Mouse (Mus musculus): ENCODE data around the gene Nubp2.
A peak's percentile ranks its signal among the peaks of the same experiment; 100 is the strongest.

The Nubp2 gene

GRCm38 (mm10) chr17:24861785-24862184 is 24.4 kb downstream of the Nubp2 start:
- no peak for DNase-seq (ENCODE audit: low read depth, low spot score)

- no peak for DNase-seq (ENCODE audit: low read depth, low spot score)
Measured at GRCm38 (mm10) chr17:24860076-24860475, 26.1 kb downstream of the Nubp2 start.

- DNase-seq (ENCODE audit: low read depth, low spot score) = no peak
Measured at GRCm38 (mm10) chr17:24858967-24859366, 27.2 kb downstream of the Nubp2 start.

GRCm38 (mm10) chr17:24857831-24858470 is 28.2 kb downstream of the Nubp2 start:
- no peak for DNase-seq (ENCODE audit: low read depth, low spot score)

GRCm38 (mm10) chr17:24856589-24856988 is 29.6 kb downstream of the Nubp2 start:
- no peak for DNase-seq (ENCODE audit: low read depth, low spot score)

- no peak for DNase-seq (ENCODE audit: low read depth, low spot score)
Measured at GRCm38 (mm10) chr17:24855838-24856464, 30.2 kb downstream of the Nubp2 start.

- no peak for DNase-seq (ENCODE audit: low read depth, low spot score)
Measured at GRCm38 (mm10) chr17:24851381-24852125, 34.6 kb downstream of the Nubp2 start.

- DNase-seq (ENCODE audit: low read depth, low spot score) = no peak
Measured at GRCm38 (mm10) chr17:24850773-24851127, 35.4 kb downstream of the Nubp2 start.

GRCm38 (mm10) chr17:24850065-24850772 is 35.9 kb downstream of the Nubp2 start, which contains the start of gene Fahd1:
TSS of gene Fahd1 (minus strand) at chr17:24850364.
- DNase-seq (ENCODE audit: low read depth, low spot score) = peak; percentile 93

GRCm38 (mm10) chr17:24849733-24850064 is 36.5 kb downstream of the Nubp2 start:
- DNase-seq (ENCODE audit: low read depth, low spot score) = no peak

GRCm38 (mm10) chr17:24848600-24849031 is 37.5 kb downstream of the Nubp2 start:
- no peak for DNase-seq (ENCODE audit: low read depth, low spot score)

- no peak for DNase-seq (ENCODE audit: low read depth, low spot score)
Measured at GRCm38 (mm10) chr17:24847386-24847785, 38.8 kb downstream of the Nubp2 start.

- no peak for DNase-seq (ENCODE audit: low read depth, low spot score)
Measured at GRCm38 (mm10) chr17:24844525-24844924, 41.6 kb downstream of the Nubp2 start.

- DNase-seq (ENCODE audit: low read depth, low spot score) = no peak
Measured at GRCm38 (mm10) chr17:24842631-24843030, 43.5 kb downstream of the Nubp2 start.

- no peak for DNase-seq (ENCODE audit: low read depth, low spot score)
Measured at GRCm38 (mm10) chr17:24841133-24841532, 45.0 kb downstream of the Nubp2 start.

GRCm38 (mm10) chr17:24840341-24840740 is 45.8 kb downstream of the Nubp2 start:
- DNase-seq (ENCODE audit: low read depth, low spot score) = no peak

GRCm38 (mm10) chr17:24839842-24840241 is 46.3 kb downstream of the Nubp2 start, which contains the start of gene Hagh:
TSS of gene Hagh (plus strand) at chr17:24840143.
- DNase-seq (ENCODE audit: low read depth, low spot score) = no peak

Measured in WW6 (cell line).